Mouse (Mus musculus) kidney, postnatal 4 days (tissue): ENCODE data around the gene Manbal.

Experiments
- DNase-seq, 2 experiments: peaks; one replicate each; pipeline ENCODE4 v3.0.0; 2021; ENCODE audit warnings: mixed read lengths in 2 of 2

Gene Manbal

DNA sequence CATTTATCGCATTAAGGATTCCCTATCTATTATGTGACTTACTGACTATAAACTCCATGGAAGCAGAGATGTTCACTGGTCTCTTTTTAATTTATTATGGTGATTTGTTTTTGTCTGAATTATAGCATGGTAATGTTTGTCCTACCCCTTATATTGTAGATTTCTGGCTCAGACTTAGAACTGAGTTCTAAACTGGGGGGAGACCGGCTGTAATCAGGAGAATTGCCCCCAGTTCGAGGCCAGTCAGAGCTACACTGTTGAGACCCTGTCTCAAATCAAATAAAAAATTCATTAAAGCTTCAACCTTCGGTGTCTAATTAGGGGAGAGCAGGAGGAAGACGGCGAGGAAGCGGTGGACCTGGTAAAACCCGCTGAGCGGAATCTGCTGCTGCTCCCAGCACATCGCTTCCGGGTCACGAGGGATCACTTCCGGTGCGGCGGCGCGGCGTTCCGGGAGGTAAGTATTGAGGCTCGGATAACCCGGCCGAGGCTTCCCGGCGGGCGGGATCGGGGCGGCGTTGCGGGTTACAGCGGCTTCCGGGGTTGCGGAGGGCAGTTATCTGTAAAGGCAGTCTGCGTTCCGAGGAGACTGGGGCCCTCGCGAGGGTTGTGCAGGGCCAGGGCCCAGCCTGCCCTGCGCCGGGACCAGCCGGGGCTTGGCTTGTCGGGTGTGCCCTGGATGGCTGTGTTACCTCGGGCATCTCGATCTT is at the start of gene Manbal:
Gene Manbal, plus strand, starts transcription at position 411 of the 710 bp plus-strand sequence.
- DNase-seq: peak; percentile 98

DNA sequence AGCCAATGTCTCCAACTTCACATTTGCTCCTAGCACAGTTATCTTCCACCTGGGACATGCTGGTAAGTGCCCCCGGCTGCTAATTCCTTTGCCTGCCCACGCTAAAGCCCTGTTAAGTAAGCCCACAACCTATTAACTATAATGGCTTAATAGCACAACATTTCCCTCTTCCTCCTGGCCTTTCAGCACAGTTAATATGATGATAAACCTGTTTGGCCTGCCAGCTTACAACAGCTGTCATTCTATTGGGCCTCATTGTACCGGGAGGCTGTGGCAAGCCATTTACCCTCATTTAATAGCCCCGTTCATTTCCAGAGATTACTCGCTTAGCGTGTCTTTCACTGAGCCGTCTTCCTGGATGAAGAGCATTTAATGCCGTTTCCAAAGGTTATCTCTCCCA is 47.3 kb upstream of the Manbal start:
- no peak for DNase-seq

DNA sequence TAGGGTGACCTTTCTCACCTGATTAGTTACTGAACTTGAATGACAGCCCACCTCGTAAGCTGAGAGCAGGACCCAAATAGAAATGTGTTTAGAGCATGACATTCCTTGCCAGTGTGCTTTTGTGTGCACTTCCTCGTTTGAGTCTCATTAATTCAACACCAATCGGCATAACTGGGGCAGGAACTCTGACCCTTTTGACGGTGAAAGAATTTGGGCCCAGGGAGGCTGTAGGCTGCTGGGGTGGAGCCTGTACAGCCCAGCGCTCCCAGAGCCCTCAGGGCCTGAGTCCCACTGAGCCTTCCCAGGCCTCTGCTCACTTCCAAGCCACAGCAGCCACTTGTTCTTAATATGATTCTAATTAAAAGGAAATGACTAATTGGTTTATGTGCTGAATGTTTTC is 46.5 kb upstream of the Manbal start:
- DNase-seq: peak in 1 of 2 experiments; percentile 29

DNA sequence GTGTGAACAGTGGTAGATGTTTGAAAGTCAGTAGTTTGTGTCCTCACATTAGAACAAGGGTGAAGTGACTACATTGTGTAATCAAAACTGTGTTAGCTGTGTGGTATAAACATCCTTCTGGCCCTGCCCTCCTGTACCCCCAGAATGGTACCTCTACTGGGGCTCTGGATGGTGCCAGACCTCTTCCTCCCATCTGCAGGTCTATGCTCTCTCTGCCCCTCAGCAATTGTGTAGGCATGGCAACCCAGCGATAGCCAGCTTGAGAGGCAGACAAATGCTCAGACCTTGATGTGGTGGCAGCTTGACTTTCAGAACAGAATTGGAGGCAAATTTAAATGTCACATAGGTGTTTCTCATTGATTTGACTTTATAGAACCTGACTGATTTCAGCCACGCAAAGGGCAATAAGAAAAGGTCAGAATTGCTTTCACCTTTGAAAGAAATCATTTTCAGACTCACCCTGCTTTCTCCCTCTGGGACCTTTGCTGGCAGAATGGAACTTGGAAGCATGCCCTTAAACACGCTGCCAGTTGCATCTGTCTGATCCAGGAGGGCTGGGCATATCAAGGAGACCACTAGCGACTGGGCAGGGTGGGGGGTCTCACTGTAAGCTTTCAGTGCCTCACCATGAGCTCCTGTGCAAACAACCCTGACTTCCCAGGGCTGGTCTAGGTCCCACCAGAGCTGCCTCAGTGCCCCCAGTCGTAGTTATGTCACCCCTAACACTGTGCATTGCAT is 45.2 kb upstream of the Manbal start:
- DNase-seq: no peak

DNA sequence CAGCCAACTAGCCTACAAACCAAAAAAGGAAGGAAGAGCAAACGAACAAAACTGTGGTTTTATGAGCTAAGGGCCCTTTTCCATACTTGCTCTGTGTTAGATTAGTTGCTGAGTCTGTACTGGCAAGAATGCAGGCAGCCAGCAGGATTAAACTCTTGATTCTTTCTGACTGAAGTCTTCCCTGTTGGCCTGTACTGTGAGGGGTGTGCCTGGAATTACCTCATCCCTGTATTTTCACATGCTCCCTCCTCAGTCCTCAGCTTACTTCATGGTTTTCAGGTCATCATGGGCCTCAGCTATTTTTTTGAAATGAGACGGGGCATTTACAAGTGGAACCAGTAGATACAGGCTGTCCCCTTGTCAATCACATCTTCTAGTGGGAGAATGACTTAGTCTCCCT is 42.2 kb upstream of the Manbal start:
- DNase-seq: no peak

DNA sequence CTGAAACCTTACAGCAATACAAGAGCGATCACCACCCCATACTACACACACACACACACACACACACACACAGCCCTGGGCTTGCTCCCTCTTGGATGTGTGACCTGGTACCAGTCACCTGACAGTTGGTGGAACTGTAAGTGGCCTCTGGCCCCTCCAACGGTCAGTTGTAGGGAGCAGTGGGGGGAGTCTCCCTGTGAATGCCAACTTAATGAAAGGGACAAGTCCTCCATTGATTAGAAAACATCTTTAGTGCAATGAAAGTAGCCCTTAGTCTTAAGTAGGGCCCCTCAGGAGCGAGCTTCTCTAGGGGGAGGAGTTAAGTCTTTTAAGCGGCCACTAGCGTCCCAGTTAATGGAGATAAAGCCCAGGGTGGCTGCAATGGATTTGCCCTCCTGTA is 39.3 kb upstream of the Manbal start:
- DNase-seq: no peak

DNA sequence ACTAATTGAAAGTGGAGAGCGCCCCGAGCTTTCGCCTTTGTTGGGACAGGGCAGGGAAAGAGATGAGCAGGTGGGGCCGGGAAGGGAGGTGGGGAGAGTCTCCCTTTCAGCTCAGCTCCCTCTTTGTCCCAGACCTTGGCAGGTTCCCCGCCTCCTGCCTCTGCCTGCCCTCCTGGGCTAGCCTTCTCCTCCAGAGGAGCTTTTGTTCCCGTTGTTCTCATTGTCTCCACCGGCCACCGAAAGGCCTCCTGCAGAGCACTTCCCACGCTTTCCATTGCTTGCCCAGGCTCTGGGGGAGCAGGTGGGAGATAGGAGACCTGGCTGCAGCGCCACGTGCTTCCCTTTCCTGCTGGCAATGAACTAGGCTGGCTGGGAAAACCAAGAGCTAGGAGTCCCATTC is 38.8 kb upstream of the Manbal start:
- peak in 1 of 2 experiments; percentile 35 for DNase-seq

DNA sequence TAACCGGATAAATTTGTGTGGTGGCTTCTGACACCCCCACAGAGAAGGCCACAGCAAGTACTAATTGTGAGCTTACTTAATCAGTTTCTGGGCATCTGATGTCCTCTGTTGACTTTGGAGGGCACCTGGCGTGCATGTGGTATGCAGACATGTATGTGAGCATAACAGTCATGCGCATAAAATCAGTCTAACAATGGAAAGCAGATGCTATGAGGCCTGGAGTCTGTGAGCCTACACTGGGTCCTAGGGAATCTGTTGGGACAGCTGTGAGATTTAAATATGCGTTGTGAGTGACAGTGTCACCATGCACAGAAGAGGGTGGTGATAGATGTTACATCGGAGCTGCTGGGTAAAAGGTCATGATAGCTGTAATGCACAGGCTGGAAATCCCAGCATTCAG is 35.3 kb upstream of the Manbal start:
- no peak for DNase-seq

DNA sequence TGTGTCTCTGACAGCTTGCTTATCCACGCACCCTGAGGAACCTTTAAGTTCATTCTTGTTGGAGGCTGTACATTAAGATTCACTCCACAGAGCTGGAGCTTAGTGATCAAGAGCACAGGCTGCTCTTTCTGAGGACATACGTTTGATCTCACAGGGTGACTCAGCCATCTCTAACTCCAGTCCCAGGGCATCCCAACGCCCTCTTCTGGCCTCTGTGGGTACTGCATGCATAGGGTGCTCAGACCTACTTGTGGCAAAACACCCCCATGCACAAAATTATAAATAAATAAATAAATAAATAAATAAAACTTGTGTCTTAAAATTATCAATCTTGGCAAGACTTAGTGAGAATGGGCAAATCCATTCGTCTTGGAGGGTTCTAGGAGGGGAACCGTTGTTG is 28.7 kb upstream of the Manbal start:
- peak; percentile 81 to 83 for DNase-seq

DNA sequence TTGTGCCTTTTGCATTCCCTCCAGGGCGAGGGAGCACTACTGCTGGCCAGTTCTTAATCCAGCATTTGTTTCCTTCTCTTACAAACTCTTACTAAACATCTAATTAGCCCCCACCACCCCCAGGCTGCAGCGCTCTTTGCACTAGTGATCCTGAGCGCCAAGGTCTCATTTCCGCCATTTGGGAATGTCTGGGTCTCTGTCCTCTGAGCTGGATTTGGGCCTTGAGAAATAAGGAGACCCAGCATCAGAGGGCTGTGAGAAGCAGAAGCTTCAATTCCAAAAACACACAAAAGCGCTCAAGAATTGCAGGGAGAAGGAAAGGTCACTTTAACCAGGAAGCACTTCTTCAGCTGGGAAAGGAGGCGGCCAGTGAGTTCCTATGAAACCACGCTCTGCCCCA is 27.9 kb upstream of the Manbal start:
- DNase-seq: no peak

DNA sequence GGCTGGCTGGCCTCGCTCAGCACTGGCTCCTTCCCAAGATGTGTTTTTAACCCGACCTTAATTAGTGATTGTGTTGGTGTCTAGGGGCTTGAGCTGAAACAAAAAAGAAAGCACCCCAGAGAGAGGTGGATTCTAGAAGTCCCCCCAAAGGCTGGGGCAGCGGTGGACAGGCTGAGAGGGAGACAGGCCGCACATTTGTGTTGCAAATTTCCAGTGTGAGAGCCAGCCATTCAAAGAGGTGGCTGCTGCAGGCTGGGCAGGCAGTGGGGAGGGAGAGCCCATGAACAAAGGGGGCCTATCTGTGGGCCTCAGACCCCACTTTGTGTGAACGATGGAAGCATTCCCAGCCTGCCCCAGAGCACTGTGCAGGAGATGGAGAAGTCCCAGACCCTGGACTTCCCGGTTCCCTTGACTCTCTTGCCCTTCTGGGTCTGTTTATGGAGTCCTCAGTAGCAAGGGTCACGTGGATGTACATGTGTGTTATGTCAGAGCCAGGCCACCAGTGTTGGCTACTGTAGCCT is 27.1 kb upstream of the Manbal start:
- no peak for DNase-seq

DNA sequence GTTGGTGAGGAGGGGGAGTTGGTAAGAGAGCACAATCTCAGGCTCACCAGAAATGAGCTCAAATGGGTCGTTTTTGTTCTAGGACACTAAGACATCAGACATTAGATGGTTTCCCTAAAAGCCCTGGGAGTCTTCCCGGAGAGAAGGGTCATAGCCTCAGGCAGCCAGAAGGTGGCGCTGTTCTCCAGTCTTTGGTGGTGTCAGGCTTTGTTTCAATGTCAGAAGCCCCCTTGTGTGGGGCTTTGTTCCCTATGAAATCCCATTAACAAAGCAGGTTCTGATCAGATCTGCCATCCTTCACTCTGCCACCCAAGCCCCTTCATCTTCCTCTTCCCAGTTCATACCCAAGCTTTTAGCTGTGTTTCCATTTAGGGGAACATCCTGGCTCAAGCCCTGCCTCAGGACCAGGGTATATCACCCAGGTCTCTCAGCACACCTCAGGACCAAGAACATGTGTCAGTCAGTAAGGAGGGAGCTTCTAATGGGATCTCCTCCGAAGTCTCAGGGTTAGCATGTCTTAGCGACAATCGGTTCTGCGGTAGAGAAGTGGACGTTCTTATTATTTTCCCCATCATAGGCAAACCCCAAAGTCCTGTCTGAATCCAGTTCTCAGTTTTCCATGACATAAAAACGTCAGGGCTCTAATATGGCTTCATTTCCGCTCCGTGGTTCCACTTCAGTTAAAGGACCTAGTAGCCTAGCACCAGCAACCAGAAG is 25.7 kb upstream of the Manbal start:
- peak; percentile 85 to 86 for DNase-seq

DNA sequence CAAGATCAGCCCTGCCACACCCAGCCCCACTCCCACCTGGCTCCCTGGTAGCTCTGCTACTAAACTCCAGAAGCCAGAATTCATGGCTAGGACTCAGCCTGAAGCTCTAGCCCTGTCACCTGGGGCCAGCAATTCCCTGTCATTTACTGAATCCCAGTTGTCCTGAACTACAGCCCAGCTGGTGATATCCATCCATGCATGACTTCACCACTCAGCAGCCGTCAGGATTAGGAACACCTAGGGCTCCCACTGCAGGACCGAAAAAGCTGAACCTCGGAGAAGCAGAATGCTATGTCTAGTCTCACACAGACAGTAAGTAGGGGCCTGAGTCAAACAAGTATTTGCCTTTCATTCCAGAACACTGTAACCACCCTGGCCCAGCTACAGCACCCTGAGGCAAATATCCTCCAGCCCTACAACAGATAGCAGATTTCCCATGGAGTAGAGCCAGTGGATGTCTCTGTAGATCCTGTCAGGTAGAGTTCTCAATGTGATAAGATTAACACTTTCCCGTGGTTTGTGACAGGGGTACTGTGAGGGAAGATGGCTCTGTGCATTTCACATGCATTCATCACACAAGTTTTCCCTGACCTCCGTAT is 25.0 kb upstream of the Manbal start:
- no peak for DNase-seq

DNA sequence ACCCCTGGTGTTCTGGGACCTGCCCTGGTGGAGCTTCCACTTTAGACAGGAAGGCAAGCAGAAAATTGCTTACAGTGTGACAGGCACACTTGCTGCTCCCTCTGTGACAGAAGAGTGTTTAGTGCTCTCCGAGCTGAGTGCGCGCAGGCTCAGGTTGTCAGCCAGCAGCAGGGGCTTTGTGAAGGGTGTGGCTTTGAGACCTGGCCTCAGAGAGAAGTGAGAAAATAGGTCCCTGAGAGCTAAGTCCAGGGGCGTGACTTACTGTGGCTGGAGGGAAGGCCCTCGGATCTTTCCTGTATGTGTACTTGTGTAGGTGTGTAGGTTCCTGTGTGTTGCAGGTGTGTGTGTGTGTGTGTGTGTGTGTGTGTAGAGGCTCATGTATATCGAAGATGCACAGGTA is 24.1 kb upstream of the Manbal start:
- no peak for DNase-seq

DNA sequence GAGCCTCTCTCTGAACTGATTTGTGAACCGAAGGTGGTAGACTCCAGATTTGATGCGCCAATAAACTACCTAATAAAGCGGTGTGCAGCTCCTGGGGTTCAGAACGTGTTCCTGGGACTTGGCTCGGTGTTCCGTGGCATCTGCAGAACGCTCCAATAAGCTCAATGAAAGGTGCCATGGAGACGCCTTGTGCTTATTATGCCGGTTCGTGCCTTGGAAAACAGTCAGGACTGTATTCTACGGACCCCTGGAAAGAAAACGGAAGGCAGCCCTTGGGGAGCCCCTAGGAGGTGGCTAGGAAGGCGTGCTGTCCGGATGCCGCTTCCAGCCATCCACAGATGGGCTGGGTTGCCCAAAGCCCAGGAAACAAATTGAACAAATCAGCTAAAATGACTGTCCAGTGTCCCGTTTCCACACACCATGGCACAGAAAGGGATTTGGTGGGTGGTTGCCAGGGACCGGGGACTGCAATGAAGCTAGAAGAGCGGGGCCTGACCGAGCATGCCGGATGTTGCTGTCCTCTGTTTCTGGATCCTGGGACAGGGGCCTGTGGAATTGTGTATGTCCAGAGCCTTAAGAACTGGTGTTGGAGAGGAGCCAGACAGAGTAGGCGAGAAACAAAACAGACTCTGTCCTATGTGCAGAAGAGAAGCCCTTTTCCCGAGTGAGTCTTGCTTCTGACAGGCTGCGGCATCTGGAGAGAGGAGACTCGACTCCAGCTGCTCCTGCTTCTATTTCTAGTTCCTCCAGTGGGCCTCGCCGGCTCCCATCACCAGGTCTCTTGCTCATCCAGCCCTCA is 19.8 kb upstream of the Manbal start, which contains the start of gene Ghrh:
Gene Ghrh, minus strand, starts transcription at position 146 of the 799 bp plus-strand sequence.
- peak; percentile 39 to 43 for DNase-seq

DNA sequence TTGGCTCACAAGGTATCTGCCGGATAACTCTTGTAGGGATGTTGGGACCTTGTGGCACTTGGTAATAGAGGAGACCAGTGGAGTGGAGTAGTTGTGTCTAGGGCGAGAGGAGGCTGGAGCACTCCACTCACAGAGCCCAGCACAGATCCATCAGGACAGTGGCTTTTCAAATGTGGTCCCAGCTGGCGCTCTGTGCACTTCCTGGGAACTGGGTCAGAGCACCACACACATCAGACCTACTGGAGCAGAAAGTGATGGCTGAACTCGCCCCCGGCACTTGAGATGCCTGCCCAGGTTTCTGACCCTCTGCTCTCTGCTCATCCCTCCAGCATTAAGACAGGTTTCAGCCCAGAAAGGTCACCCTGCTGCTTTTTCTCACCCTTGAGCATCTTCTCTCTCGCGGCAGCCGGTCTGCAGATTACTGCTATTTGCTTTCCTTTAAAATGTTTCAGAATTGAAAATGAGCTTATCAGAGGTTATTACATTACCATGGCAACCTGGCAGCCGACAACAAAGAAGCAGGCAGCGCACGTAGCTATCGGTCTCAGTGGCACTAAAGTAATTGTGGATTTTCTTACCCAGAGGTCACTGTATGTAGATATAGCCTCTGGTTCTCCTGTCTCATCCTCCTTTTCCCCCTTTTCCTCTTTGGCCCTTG is 18.1 kb upstream of the Manbal start:
- no peak for DNase-seq

DNA sequence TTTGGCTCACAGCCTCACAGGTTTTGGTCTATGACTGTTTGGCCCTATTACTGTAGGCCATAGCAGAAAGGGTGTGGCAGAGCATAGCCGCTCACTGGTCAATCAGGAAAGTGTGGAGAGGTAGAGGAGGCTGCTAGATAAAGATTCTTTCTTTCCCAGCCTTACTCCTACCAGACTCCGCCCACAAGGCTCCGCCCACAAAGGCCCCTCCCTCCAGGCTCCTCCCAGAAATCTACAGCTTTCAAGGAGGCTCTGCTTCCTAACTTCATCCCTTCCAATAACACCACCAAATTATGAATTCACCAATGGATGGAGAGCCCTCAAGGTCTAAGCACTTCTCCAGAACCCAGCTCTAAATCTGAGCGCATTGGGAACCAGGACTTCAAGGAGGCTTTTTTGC is 14.2 kb upstream of the Manbal start:
- no peak for DNase-seq

DNA sequence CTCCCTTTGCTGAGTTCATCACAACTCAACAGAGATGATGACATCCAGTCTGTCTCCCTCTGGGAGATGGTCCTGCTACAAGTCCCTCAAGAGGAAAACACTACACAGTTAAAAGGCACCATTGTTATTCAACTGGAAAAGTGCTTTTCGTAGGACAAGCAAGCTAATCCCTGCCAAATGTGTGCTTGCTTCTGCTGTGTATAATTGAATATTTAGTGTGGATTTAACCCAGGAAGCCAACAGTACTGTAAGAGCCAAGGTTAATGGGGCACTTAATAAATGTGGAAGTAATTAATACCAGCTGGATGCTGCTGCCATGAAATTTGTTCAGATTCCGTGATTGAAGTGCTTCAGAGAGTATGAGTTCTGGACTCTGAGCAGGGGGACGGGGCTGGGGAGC is 13.3 kb upstream of the Manbal start:
- no peak for DNase-seq

DNA sequence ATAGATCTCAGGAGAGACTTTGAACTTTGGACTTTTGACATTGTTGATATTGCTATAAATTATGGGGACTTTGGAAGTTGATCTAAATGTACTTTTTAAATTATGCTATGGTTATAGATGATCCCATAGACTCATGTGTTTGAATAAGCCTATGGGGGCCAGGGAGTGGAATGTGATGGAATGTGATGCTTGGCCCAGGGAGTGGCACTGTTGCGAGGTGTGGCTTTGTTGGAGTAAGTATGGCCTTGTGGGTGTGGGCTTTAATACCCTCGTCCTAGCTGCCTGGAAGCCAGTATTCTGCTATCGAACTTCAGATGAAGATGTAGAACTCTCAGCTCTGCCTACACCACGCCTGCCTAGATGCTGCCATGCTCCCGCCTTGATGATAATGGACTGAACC is 7.4 kb upstream of the Manbal start:
- DNase-seq: no peak

DNA sequence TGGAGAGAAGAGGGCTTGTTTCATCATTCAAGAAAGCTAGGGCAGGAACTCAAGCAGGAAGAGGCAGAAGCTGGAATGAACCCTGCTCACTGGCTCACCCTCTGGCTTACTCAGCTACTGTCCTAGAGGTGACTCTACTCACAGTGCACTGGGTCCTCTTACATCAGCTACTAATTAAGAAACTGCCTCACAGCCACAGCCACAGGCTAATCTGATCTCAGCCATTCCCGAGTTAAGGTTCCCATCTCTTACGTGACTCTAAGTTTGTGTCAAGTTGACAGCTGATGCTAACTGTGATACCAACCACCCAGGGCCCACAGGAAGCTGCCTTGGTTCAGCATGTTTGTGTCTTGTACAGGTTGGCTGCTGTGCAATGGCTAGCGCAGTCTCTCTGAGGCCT is 4.4 kb upstream of the Manbal start:
- DNase-seq: no peak

DNA sequence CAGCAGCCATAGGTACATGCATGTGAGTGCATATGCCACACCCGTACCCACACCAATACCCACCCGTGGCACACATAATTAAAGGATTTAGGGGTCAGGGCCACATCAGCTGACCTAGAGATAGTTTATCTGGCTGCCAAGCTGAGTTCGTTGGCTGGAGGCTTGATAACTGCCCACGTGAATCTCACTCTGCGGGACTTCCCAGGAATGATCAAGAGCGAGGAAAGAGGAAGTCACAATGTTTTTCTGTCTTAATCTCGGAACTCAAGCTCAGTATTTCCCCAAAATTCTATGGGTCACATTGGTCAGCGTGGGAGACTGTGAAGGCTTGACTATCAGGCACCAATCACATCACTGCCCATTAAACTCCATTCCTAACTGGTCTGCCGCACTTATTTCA is 632 bp upstream of the Manbal start:
- no peak for DNase-seq

DNA sequence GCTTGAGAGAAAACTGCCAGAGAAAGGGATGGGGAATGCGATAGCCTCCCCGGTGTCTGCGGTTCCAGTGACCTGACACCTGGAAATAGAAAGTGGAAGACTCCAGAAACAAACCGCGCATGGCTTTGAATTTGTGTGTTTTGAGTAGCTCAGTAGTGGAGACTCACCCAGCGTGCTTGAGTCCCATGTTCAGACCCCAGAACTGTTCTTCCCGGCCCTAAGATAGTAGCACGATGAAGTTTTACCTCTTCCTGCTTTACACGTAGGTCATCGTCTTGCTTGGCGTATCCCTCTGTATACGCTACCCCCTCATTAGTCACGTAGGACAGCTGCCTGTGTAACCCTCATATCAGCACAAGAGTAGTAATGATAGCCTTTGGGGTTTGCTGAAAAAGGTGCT is 597 bp downstream of the Manbal start:
- DNase-seq: no peak
